Mouse (Mus musculus): ENCODE results near the gene Gm5431. TPM values are rescaled to one million over a fixed set of nuclear protein-coding genes. Genes with fewer than 3 reads are reported as not detected.
"Not testable (repeated sequence)": the region's sequence is repeated elsewhere in the genome, so short reads cannot be mapped to it uniquely, and the experiment has no call there.

The Gm5431 gene
- polyA plus RNA-seq, 1 experiment from 2014 or later = 0.10 TPM

DNA sequence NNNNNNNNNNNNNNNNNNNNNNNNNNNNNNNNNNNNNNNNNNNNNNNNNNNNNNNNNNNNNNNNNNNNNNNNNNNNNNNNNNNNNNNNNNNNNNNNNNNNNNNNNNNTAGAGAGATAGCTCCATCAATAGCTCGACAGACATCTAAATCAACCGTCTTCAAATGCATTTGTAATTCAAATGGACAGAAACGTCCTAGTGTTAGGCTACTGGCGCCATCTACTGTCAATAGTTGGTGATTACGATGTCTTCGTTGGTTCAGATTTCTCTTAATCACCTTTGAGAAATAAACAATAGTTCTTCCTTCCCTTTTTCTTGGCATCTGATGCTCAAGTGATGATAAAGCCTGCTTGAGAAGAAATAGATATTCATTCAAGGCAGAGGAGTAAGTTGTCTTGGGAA is 43.0 kb downstream of the Gm5431 start:
- H3K36me3 ChIP-seq (ENCODE audit: control insufficient read depth, insufficient read depth, low read length) = no peaks in the 10 kb centered on the region
- H3K4me3 ChIP-seq (ENCODE audit: low read depth, low read length) = no peak overlapping the region; the same call in 1 of the 2 replicates
- no peak overlapping the region for H3K9ac ChIP-seq (ENCODE audit: low read length)
- H3K9me3 ChIP-seq (ENCODE audit: control insufficient read depth, low read length) = no peaks in the 10 kb centered on the region
- H3K27me3 ChIP-seq (ENCODE audit: control insufficient read depth, insufficient read depth, low read length) = no peaks in the 10 kb centered on the region; the same call in none of the 2 replicates
- ATAC-seq (ENCODE audit: low FRiP score) = no peak
- peaks cover 6% of the 10 kb centered on the region for H3K4me1 ChIP-seq (ENCODE audit: control insufficient read depth, insufficient read depth, low read length)
- peak overlapping the region; percentile 45 for H3K4me2 ChIP-seq
- under 1% methylated on average over 6 of the region's 6 CpGs for WGBS
- peak; percentile 98 for DNase-seq (ENCODE audit: low spot score, missing footprints)
- no peak overlapping the region for H3K27ac ChIP-seq (ENCODE audit: low read depth, low read length)

GRCm38 (mm10) chr11:48853474-48854180 is 48.4 kb downstream of the Gm5431 start:
- peak overlapping the region; percentile 51 for H3K4me3 ChIP-seq (ENCODE audit: low read depth, low read length)
- H3K4me1 ChIP-seq (ENCODE audit: control insufficient read depth, insufficient read depth, low read length) = peaks cover 4% of the 10 kb centered on the region
- no peak overlapping the region for H3K27ac ChIP-seq (ENCODE audit: low read depth, low read length)
- H3K9me3 ChIP-seq (ENCODE audit: control insufficient read depth, low read length) = no peaks in the 10 kb centered on the region
- peak overlapping the region; percentile 52 for H3K9ac ChIP-seq (ENCODE audit: low read length)
- WGBS = under 1% methylated on average over 31 of the region's 31 CpGs
- DNase-seq (ENCODE audit: low spot score, missing footprints) (peak; percentile 99), ATAC-seq (ENCODE audit: low FRiP score) (peak; percentile 79)
- H3K4me2 ChIP-seq = peak overlapping the region; percentile 87
- H3K27me3 ChIP-seq (ENCODE audit: control insufficient read depth, insufficient read depth, low read length) = no peaks in the 10 kb centered on the region; the same call in 1 of the 2 replicates
- no peaks in the 10 kb centered on the region for H3K36me3 ChIP-seq (ENCODE audit: control insufficient read depth, insufficient read depth, low read length)

DNA sequence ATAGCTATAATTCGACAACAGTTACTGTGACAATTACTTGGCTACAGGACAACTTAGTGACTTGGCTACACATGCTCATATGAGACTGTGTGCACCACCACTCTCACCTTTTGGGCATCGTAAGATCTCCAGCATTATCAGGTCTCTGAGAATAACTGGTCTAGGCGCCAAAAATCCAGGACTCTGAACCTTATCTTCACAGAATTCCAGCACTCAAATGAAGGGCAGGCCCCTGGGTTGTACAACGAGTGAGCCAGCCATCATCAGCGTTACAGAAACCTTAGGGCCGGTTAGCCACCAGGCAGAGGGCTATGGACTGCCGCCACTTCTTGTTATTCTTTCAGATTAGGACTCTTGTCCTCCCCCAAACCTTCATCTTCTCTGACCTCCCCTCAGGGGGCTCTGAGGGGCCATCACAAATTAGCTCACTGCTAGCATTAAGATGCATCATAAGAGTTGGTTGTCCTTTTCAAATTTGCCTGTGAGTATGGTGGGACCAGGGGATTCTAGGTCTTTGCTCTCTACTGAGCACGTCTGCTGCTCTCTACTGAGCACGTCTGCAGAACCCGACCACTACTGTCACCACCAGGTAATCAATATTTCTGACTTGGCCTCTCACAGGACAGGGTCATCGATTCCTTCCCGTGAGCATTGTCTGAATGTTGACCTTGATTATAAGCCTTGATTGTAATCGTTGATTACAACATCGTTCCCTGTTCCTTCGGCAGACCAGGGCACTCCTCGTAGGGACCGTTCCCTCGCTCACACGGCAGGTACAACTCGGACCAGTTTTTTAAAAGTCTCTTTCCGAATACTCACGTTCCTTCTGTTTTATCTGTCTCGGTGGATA is 49.2 kb downstream of the Gm5431 start:
- Histone ChIP-seq H3K27ac (ENCODE audit: low read depth, low read length) (no peak overlapping the region), H3K4me3 (ENCODE audit: low read depth, low read length) (peak overlapping the region; percentile 51), H3K4me2 (peak overlapping the region; percentile 87), H3K27me3 (ENCODE audit: control insufficient read depth, insufficient read depth, low read length) (no peaks in the 10 kb centered on the region), H3K36me3 (ENCODE audit: control insufficient read depth, insufficient read depth, low read length) (no peaks in the 10 kb centered on the region), H3K9me3 (ENCODE audit: control insufficient read depth, low read length) (no peaks in the 10 kb centered on the region), H3K4me1 (ENCODE audit: control insufficient read depth, insufficient read depth, low read length) (peaks cover 3% of the 10 kb centered on the region; the same call in 1 of the 2 replicates), H3K9ac (ENCODE audit: low read length) (peak overlapping the region; percentile 52)
- no peak for DNase-seq (ENCODE audit: low spot score, missing footprints)
- ATAC-seq (ENCODE audit: low FRiP score) = peak; percentile 47
- WGBS = 8% methylated on average over 23 of the region's 23 CpGs

- Histone ChIP-seq H3K4me1 (ENCODE audit: control insufficient read depth, insufficient read depth, low read length) (peaks cover 3% of the 10 kb centered on the region; the same call in 1 of the 2 replicates), H3K27ac (ENCODE audit: low read depth, low read length) (no peak overlapping the region), H3K4me2 (no peak overlapping the region), H3K36me3 (ENCODE audit: control insufficient read depth, insufficient read depth, low read length) (no peaks in the 10 kb centered on the region), H3K4me3 (ENCODE audit: low read depth, low read length) (no peak overlapping the region), H3K9me3 (ENCODE audit: control insufficient read depth, low read length) (no peaks in the 10 kb centered on the region), H3K9ac (ENCODE audit: low read length) (no peak overlapping the region), H3K27me3 (ENCODE audit: control insufficient read depth, insufficient read depth, low read length) (no peaks in the 10 kb centered on the region)
- no peak for DNase-seq (ENCODE audit: low spot score, missing footprints)
- WGBS = 75% methylated on average over 4 of the region's 4 CpGs
- no peak for ATAC-seq (ENCODE audit: low FRiP score)
Measured at GRCm38 (mm10) chr11:48852190-48852589, 49.8 kb downstream of the Gm5431 start.

- Histone ChIP-seq H3K36me3 (ENCODE audit: control insufficient read depth, insufficient read depth, low read length) (no peaks in the 10 kb centered on the region), H3K4me1 (ENCODE audit: control insufficient read depth, insufficient read depth, low read length) (peaks cover 3% of the 10 kb centered on the region; the same call in 1 of the 2 replicates), H3K27ac (ENCODE audit: low read depth, low read length) (no peak overlapping the region), H3K9ac (ENCODE audit: low read length) (no peak overlapping the region), H3K4me2 (no peak overlapping the region), H3K9me3 (ENCODE audit: control insufficient read depth, low read length) (no peaks in the 10 kb centered on the region), H3K4me3 (ENCODE audit: low read depth, low read length) (no peak overlapping the region), H3K27me3 (ENCODE audit: control insufficient read depth, insufficient read depth, low read length) (no peaks in the 10 kb centered on the region)
- peak; percentile 62 for DNase-seq (ENCODE audit: low spot score, missing footprints)
- WGBS = 87% methylated on average over 4 of the region's 4 CpGs
- ATAC-seq (ENCODE audit: low FRiP score) = no peak
Measured at GRCm38 (mm10) chr11:48851270-48851995, 50.6 kb downstream of the Gm5431 start.

- Histone ChIP-seq H3K9ac (ENCODE audit: low read length) (no peak overlapping the region), H3K36me3 (ENCODE audit: control insufficient read depth, insufficient read depth, low read length) (no peaks in the 10 kb centered on the region), H3K27me3 (ENCODE audit: control insufficient read depth, insufficient read depth, low read length) (no peaks in the 10 kb centered on the region), H3K27ac (ENCODE audit: low read depth, low read length) (no peak overlapping the region), H3K4me2 (no peak overlapping the region), H3K4me3 (ENCODE audit: low read depth, low read length) (no peak overlapping the region), H3K4me1 (ENCODE audit: control insufficient read depth, insufficient read depth, low read length) (peaks cover 3% of the 10 kb centered on the region; the same call in 1 of the 2 replicates), H3K9me3 (ENCODE audit: control insufficient read depth, low read length) (no peaks in the 10 kb centered on the region)
- WGBS = 72% methylated on average over 2 of the region's 2 CpGs
- ATAC-seq (ENCODE audit: low FRiP score) = no peak
- peak; percentile 37 for DNase-seq (ENCODE audit: low spot score, missing footprints)
Measured at GRCm38 (mm10) chr11:48850240-48850639, 51.8 kb downstream of the Gm5431 start.

DNA sequence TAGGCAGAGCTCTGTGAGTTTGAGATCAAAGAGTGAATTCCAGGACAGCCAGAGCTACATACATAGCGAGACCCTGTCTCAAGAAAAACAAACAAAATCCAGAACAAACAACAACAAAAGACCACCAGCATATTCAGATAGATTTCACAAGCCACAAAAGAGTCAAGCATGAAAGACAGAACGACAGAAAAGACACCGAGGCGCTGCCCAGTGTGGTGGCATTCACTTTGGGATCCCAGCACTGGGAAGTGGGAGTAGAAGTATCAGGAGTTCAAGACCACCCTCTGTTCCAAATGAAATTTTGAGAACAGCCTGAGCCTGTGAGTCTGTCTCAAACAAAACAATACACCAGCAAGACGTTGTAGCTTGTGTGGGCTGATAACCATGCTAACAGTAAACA is 55.1 kb downstream of the Gm5431 start:
- H3K27me3 ChIP-seq (ENCODE audit: control insufficient read depth, insufficient read depth, low read length) = no peaks in the 10 kb centered on the region
- WGBS = 64% methylated on average over 5 of the region's 5 CpGs
- DNase-seq (ENCODE audit: low spot score, missing footprints) = no peak

GRCm38 (mm10) chr11:48846362-48846761 is 55.7 kb downstream of the Gm5431 start:
- H3K4me1 ChIP-seq (ENCODE audit: control insufficient read depth, insufficient read depth, low read length); H3K9me3 ChIP-seq (ENCODE audit: control insufficient read depth, low read length); H3K27ac ChIP-seq (ENCODE audit: low read depth, low read length); H3K4me3 ChIP-seq (ENCODE audit: low read depth, low read length); H3K27me3 ChIP-seq (ENCODE audit: control insufficient read depth, insufficient read depth, low read length); H3K36me3 ChIP-seq (ENCODE audit: control insufficient read depth, insufficient read depth, low read length); ATAC-seq (ENCODE audit: low FRiP score); H3K9ac ChIP-seq (ENCODE audit: low read length); H3K4me2 ChIP-seq: not testable (repeated sequence)
- DNase-seq (ENCODE audit: low spot score, missing footprints) = peak; percentile 72
- WGBS = 79% methylated on average over 2 of the region's 2 CpGs

More for the DNA sequence above, 55.1 kb downstream of the Gm5431 start:
- Histone ChIP-seq H3K9ac (ENCODE audit: low read length) (no peak overlapping the region), H3K4me2 (no peak overlapping the region), H3K9me3 (ENCODE audit: control insufficient read depth, low read length) (no peaks in the 10 kb centered on the region), H3K4me1 (ENCODE audit: control insufficient read depth, insufficient read depth, low read length) (no peaks in the 10 kb centered on the region), H3K27ac (ENCODE audit: low read depth, low read length) (no peak overlapping the region), H3K4me3 (ENCODE audit: low read depth, low read length) (no peak overlapping the region), H3K36me3 (ENCODE audit: control insufficient read depth, insufficient read depth, low read length) (no peaks in the 10 kb centered on the region)
- no peak for ATAC-seq (ENCODE audit: low FRiP score)
